Mouse (Mus musculus) E14TG2a.4 (cell line): ENCODE measurements around the gene Dock2.

ENCODE experiments used
- CTCF ChIP-seq: conservative IDR thresholded peaks from 2 replicates; pipeline ENCODE4 v1.5.1; 2014; ENCODE audit warnings: low read length
- POU5F1 ChIP-seq: IDR thresholded peaks from 2 replicates; pipeline ENCODE4 v1.6.1; 2014; ENCODE audit warnings: low read length, borderline replicate concordance

DNA sequence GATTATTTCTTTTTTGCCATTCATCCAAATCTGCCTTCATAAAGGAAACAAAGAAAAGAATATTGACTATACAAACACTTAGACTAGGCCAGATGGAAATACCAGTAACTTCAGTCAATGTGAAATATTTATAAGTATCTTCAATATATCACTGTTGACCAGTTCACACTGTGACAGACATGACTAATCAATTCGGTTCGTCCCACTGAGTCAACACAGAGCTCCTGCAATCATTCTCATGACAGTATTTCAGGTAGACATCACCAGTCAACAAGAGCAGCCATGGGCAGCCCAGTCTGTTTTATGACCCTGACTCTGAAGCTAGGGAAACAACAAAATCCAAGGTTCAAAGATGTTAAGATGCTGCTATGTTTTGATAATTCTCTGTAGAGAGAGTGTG, 351.7 kb downstream of the Dock2 start:
- TF ChIP-seq CTCF (no peak), POU5F1 (no peak)
